Mouse (Mus musculus) midbrain, embryonic 14.5 days (tissue): ENCODE measurements around the gene Hrh3. TPM values are rescaled to one million over a fixed set of nuclear protein-coding genes. Genes with fewer than 3 reads are reported as not detected.

Experiments
- ATAC-seq: fragments of 200-750 bp; cut with Nextera tagmentation; 2 replicates; pipeline ENCODE4 v1.8.0; 2017; ENCODE audit warnings: moderate number of reproducible peaks, moderate library complexity; ENCODE audit not compliant: low FRiP score, low TSS enrichment
- DNase-seq: peaks from one replicate; pipeline ENCODE4 v3.0.0-alpha.2; 2015
- H3K27ac ChIP-seq: fragments of 300-500 bp; sonication (generic); replicated peaks from 2 replicates; pipeline ENCODE4 v1.5.1; 2014; ENCODE audit warnings: mild to moderate bottlenecking, low read depth, low read length, moderate library complexity
- H3K27me3 ChIP-seq: fragments of 300-500 bp; sonication (generic); 2 replicates; pipeline ENCODE4 v1.6.1; 2014; ENCODE audit warnings: low read length, control low read depth, mixed read lengths; ENCODE audit not compliant: control insufficient read depth, insufficient read depth
- H3K36me3 ChIP-seq: fragments of 300-500 bp; sonication (generic); 2 replicates; pipeline ENCODE4 v1.6.1; 2014; ENCODE audit warnings: low read length, control low read depth; ENCODE audit not compliant: control insufficient read depth, insufficient read depth
- H3K4me1 ChIP-seq: fragments of 300-500 bp; sonication (generic); 2 replicates; pipeline ENCODE4 v1.6.1; 2014; ENCODE audit warnings: mild to moderate bottlenecking, antibody characterized with exemption, low read length, control low read depth; ENCODE audit not compliant: control insufficient read depth, insufficient read depth
- H3K4me2 ChIP-seq: fragments of 300-500 bp; sonication (generic); 2 replicates; pipeline ENCODE4 v1.6.1; 2014; ENCODE audit warnings: mild to moderate bottlenecking, low read length, moderate library complexity
- H3K4me3 ChIP-seq: fragments of 300-500 bp; sonication (generic); replicated peaks from 2 replicates; pipeline ENCODE4 v1.5.1; 2014; ENCODE audit warnings: low read depth, low read length
- H3K9ac ChIP-seq: fragments of 300-500 bp; sonication (generic); replicated peaks from 2 replicates; pipeline ENCODE4 v1.6.1; 2014; ENCODE audit warnings: mild to moderate bottlenecking, low read length, moderate library complexity
- H3K9me3 ChIP-seq: fragments of 300-500 bp; sonication (generic); 2 replicates; pipeline ENCODE4 v1.6.1; 2016; ENCODE audit warnings: low read length, control low read depth, mixed read lengths; ENCODE audit not compliant: control insufficient read depth
- WGBS: fragments of 180-500 bp; shearing (Covaris S2); extraction: QIAGEN DNeasy Blood & Tissue Kit; methylation state at CpG from one replicate; pipeline ENCODE4 v1.1.7; 2014; 5-methylcytosine and 5-hydroxymethylcytosine counted together
- polyA plus RNA-seq: library from polyadenylated mRNA; unstranded; fragments of >200 nt; fragmentation: Nextera tagmentation; extraction: Ambion mirVana; gene quantifications from 2 replicates; pipeline ENCODE4 v1.2.1, GENCODE M21; 2014

The Hrh3 gene
- polyA plus RNA-seq, 1 experiment from 2014 or later: 2.7 TPM

DNA sequence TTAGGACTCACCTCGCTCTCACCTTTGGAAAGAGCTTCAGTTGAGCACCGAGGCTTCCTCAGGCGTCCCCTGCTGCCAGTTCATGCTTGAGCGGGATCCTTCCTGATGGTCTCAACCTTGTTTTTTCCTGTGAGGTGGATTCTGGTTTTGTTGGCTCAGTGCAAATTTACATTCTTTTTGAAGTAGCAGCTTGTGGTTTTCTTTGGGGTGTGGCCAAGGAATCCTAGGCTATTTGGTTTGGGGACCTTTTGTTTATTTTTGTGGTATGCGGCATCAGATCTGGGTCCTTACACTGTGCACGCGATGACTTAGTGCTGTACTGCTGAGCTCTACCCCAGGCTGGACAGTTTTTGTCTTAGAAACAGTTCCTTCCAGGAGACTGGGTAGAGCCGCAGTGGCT lies 23.6 kb downstream of the Hrh3 start:
- Histone ChIP-seq H3K4me3 (no peak overlapping the region), H3K36me3 (peaks cover 53% of the 10 kb centered on the region), H3K4me1 (no peaks in the 10 kb centered on the region), H3K27me3 (no peaks in the 10 kb centered on the region), H3K4me2 (no peak overlapping the region), H3K27ac (no peak overlapping the region), H3K9ac (no peak overlapping the region), H3K9me3 (no peaks in the 10 kb centered on the region)
- ATAC-seq (no peak), DNase-seq (no peak)
- 91% methylated on average over 8 of the region's 8 CpGs for WGBS

DNA sequence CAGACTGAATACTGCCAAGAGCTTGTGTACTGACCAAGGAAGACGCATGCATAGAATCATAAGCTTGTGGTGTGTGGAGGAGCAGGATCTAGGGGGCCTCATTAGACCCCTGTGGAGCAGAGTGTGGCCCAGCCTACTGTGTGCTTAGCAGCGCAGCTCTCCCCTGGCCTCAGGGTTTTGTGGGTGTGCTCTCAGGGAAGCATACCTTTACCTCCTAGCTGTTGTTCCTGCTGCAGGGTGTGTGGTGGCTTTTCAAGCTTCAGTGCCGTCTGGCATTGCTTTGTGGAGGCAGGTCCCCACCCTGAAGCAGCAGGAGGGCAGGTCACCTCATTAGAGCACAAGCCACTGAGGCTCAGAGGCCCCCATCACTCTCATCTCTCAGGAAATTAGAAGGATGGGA lies 26.7 kb downstream of the Hrh3 start:
- no peak for DNase-seq
- peaks cover 35% of the 10 kb centered on the region for H3K36me3 ChIP-seq
- no peak for ATAC-seq
- H3K4me1 ChIP-seq: no peaks in the 10 kb centered on the region
- 74% methylated on average over 3 of the region's 3 CpGs for WGBS
- no peak overlapping the region for H3K9ac ChIP-seq
- no peak overlapping the region for H3K4me3 ChIP-seq
- H3K9me3 ChIP-seq: no peaks in the 10 kb centered on the region
- H3K27me3 ChIP-seq: no peaks in the 10 kb centered on the region
- H3K4me2 ChIP-seq: no peak overlapping the region
- H3K27ac ChIP-seq: no peak overlapping the region

DNA sequence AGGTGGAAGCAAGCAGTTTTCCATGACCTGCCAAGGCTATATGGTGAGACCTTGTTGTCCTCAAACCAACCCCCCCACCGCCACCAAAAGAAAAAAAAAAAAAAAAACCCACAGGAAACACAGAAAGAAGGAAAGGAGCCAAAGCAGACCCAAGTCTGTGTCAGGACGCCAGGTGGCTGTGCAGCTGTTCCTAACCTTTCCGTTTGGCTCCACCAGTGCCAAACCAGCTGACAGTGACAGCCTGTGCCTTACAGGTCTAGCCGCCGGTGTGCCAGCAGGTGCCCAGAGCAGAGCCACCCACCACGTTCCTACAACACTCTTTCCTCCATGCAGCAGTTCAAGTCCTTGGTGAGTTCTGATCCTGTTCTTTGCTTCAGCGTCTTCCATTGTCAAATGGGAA lies 31.4 kb downstream of the Hrh3 start:
- Histone ChIP-seq H3K36me3 (peaks cover 20% of the 10 kb centered on the region), H3K9ac (no peak overlapping the region), H3K4me2 (no peak overlapping the region), H3K9me3 (no peaks in the 10 kb centered on the region), H3K4me3 (no peak overlapping the region), H3K27me3 (no peaks in the 10 kb centered on the region), H3K27ac (no peak overlapping the region), H3K4me1 (0 out of 2 replicates have a peak, but pooled peaks cover 8% of the 10 kb centered on the region)
- WGBS: 91% methylated on average over 7 of the region's 7 CpGs
- DNase-seq (no peak), ATAC-seq (no peak)

DNA sequence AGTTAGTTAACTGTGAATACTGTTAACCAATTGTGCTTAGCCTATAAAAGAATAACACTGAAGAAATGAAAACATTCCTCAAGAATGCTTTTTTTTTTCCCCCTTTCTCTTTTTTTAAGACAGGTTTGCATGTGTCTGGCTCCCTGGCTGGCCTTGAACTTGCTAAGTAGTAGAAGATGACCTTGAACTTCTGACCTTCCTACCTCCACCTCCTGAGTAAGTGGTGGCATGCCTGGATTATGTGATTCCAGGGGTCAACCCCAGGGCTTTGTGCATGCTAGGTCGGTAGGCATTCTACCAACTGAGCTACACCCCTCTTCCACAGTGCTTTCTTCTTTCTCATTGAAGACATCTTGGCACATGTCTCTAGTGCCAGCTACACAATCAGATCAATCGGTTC lies 32.6 kb downstream of the Hrh3 start:
- Histone ChIP-seq H3K9ac (no peak overlapping the region; the same call in 1 of the 2 replicates), H3K9me3 (no peaks in the 10 kb centered on the region), H3K4me3 (no peak overlapping the region), H3K36me3 (peaks cover 22% of the 10 kb centered on the region), H3K27ac (no peak overlapping the region), H3K4me1 (0 out of 2 replicates have a peak, but pooled peaks cover 8% of the 10 kb centered on the region), H3K27me3 (no peaks in the 10 kb centered on the region), H3K4me2 (peak overlapping the region; percentile 91; the same call in 1 of the 2 replicates)
- WGBS: 82% methylated on average over 2 of the region's 2 CpGs
- no peak for DNase-seq
- no peak for ATAC-seq

DNA sequence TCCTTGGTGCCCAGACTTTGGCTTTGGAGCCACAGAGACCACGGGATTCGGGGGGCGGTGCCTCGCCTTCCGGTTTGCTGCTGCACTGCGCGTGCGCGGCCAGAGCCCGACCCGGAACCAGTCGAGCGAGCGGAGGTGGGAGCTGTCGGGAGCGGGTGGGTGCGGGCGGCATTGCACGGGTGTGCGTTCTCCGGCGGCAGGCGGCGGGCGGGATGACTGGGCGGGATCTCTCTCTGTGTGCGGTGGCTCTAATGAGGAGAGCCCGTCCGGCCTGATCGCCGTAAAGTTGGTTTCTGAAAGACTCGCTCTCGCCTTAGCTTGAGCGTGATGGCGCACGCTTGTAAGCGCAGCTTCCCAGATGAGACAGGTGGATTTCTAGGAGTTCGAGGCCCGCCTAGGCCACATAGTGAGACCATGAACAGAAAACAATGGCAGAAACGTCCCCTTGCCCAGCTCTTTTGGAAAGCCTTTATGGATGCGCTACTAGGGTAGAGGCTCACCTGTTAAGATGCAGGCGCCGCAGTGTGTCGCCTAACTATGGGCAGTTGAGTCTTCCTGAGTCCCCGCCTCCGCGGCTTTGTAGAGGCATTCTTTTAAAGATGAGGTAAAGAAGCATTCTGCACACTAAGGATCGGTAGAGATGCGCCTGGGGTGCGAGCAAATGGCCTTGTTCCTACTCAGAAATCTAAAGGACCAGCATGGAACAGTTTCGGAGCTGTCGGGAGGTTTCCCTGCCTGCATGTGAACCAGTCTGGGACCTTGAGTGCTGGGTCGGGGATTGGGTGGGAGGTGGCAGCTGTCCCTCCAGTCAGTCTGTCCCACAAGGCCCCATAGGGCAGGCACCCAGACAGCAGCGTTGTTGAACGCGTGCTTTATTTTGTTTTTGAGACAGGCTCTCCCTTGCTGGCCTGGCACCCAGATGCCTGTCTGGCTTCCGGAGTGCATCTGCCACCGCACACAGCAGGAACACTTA lies 33.5 kb downstream of the Hrh3 start, which contains the start of gene Mtg2:
TSS of gene Mtg2 (plus strand) at position 108 of the 973 bp plus-strand sequence.
- DNase-seq: peak; percentile 96
- WGBS: 4% methylated on average over 58 of the region's 58 CpGs

DNA sequence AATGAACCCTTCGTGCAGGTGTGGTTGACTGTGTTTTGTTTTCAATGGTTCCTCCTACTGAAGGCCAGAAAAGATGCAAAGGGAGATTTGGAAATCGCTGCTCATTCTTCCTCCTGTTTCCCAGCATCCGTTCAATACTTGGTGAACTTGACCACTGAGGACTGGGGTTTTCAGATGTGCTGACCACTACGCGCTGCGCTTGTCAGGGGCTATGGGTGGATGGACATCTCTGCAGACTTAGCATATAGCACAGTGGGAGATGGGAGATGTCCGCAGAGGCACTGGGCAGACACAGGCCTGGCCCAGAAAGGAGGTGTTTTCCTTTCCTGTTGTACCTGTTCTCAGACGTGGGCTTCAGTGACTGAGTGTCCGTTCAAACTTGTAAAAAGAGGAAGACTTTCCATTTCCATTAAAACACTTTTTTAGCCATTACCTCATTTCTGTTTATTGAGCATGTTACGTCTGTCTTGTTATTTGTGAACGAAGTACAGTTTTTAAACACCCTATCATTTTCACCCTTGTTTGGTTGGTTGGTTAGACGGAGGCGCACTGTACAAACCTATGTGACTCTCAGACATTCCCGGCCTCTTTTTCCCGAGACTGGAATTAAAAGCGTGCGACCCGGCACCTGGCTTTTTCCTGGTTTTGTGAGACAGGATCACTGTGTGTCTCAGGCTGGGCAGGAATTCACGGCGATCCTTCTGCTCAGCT lies 34.4 kb downstream of the Hrh3 start:
- DNase-seq (no peak), ATAC-seq (no peak)
- H3K4me2 ChIP-seq: peak overlapping the region; percentile 91
- no peaks in the 10 kb centered on the region for H3K9me3 ChIP-seq
- H3K27ac ChIP-seq: peak overlapping the region; percentile 89
- H3K36me3 ChIP-seq: peaks cover 22% of the 10 kb centered on the region
- H3K9ac ChIP-seq: peak overlapping the region; percentile 80
- no peaks in the 10 kb centered on the region for H3K27me3 ChIP-seq
- WGBS: 35% methylated on average over 20 of the region's 20 CpGs
- H3K4me3 ChIP-seq: peak overlapping the region; percentile 65
- 0 out of 2 replicates have a peak, but pooled peaks cover 8% of the 10 kb centered on the region for H3K4me1 ChIP-seq

More for the DNA sequence above, 33.5 kb downstream of the Hrh3 start, which contains the start of gene Mtg2:
- no peaks in the 10 kb centered on the region for H3K27me3 ChIP-seq
- H3K9me3 ChIP-seq: no peaks in the 10 kb centered on the region
- H3K9ac ChIP-seq: peak within 1 kb of the TSS; percentile 80
- H3K36me3 ChIP-seq: peaks cover 22% of the 10 kb centered on the region
- peak within 1 kb of the TSS; percentile 65 for H3K4me3 ChIP-seq
- peak within 1 kb of the TSS; percentile 91 for H3K4me2 ChIP-seq
- peak within 1 kb of the TSS; percentile 89 for H3K27ac ChIP-seq
- peak; percentile 95 for ATAC-seq
- 0 out of 2 replicates have a peak, but pooled peaks cover 8% of the 10 kb centered on the region for H3K4me1 ChIP-seq

DNA sequence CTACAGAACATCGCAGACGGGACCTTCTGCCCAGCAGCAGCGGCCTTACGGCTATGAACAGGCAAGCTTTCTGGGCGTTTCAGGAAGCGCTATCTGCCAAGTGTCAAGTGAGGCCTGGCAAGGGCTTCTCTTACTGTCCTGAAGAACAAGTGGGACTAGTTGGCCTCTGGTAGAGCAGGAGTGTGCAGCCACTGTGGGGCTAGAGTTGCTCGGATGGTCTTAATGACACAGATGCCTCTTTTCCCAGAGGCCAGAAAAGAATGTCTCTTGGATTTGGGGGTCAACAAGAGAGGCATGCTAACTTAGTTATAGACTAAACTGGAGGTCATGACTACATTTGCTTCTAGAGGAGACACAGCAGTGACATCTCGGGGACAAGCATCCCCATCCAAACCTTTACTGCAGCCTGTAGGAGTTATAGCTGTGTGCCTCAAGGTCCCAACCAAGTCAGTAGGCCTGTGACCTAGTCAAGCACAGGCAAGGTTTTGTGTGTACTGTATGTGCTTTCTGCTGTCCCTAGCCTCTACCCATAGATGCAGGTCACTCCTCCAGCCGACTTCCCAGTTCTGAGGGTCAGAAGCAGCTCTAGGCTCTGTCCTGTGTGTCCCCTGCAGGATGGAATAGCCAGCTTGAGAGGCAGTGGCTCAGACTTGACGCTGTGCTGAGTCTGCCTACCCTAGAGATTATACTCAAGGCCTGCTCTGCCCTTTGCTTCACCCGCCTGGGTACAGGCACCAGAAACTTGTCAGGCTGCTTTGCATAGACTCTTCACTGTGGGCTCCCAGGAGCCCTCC lies 40.8 kb downstream of the Hrh3 start:
- Histone ChIP-seq H3K9ac (no peak overlapping the region), H3K27ac (no peak overlapping the region), H3K4me1 (no peaks in the 10 kb centered on the region), H3K36me3 (peaks cover 74% of the 10 kb centered on the region), H3K27me3 (no peaks in the 10 kb centered on the region), H3K9me3 (no peaks in the 10 kb centered on the region), H3K4me2 (no peak overlapping the region), H3K4me3 (no peak overlapping the region)
- no peak for DNase-seq
- no peak for ATAC-seq
- WGBS: 98% methylated on average over 11 of the region's 11 CpGs

DNA sequence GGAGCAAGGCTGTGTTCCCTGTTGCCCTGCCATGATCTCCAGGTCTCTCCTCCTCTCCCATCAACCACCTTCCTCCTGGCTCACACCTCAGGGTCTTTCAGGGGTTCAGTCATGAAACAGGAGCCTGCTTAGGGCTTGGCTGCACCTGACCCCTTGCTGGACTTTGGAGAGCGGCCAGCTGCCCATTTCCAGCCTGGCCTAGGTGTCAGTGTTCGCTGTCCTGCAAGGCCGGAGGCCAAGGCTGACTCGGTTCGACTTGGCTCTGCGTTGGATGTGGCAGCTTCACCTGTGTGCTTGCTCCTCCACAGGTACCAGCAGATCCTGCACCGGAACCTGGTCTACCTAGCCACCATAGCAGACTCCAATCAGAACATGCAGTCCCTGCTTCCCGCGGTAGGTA lies 51.3 kb downstream of the Hrh3 start:
- no peaks in the 10 kb centered on the region for H3K4me1 ChIP-seq
- no peak for ATAC-seq
- no peaks in the 10 kb centered on the region for H3K9me3 ChIP-seq
- no peak overlapping the region for H3K9ac ChIP-seq
- H3K27me3 ChIP-seq: no peaks in the 10 kb centered on the region
- WGBS: 98% methylated on average over 9 of the region's 9 CpGs
- H3K36me3 ChIP-seq: peaks cover 59% of the 10 kb centered on the region
- no peak overlapping the region for H3K27ac ChIP-seq
- H3K4me3 ChIP-seq: no peak overlapping the region
- no peak for DNase-seq
- no peak overlapping the region for H3K4me2 ChIP-seq
